Mouse (Mus musculus) heart, adult 11 months (tissue): ENCODE results near the gene A630073D07Rik.
"Not testable (repeated sequence)": the region's sequence is repeated elsewhere in the genome, so short reads cannot be mapped to it uniquely, and the experiment has no call there.

Experiments used
- DNase-seq: peaks from one replicate; pipeline ENCODE4 v3.0.0; 2022

Gene A630073D07Rik

DNA sequence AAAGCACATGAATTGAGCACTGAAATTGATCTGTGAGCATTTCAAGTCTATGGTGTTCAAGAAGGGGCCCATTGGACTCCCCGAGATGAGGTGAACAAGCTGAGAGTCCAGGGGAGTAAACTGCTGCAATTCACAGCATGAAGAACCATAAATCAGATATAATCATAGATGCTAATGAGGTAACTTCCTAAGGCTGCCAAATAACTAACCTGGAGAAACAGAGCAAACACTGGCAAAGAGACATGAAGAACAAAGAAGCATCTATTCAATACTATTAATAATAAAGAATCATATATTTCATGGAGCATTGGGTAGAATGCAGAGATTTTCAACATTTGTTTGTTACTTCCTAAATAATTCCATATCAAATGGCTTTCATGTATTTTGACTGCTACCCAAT lies at the start of gene A630073D07Rik:
Gene A630073D07Rik (minus strand): TSS at position 101 of the 400 bp plus-strand sequence.
- no peak for DNase-seq

DNA sequence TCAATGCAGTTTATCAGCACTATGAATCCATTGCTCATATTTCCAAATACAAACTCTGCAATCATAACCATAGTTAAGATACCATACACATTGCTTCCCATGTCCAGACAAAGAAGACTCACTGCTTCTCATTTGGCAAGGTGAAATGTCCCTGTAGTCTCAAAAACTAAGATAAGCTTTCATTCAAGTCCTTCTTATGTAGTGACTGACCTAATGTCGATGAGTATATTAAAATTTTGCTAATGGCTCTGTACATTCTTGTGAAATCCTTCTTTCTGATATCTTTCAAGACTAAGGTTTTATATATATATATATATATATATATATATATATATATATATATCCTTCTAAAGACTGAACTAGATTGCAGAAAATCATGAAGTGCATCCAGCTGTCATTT lies 49.6 kb upstream of the A630073D07Rik start, which contains the start of gene Tas2r121:
Gene Tas2r121 (minus strand): TSS at position 101 of the 400 bp plus-strand sequence.
- DNase-seq, result no peak

DNA sequence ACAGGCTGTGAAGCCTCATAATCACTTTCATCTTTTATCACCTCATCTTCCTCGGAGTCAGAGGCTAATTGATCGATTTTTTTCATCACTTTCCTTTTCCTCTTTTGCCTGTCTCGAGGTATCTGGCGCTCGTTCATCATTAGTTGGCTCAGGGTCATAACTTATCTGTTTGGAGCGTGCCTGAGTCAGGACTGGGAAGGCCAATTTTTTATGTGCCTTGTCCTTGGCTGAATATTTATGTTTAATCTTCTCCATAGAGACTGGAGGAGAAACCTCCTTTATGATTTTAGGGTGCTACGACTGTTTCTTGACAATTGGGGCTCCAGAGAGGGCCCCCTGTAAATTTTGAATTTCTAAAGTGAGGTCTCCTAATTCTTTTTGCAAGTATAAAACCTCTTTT lies 40.3 kb upstream of the A630073D07Rik start:
- not testable (repeated sequence) for DNase-seq

DNA sequence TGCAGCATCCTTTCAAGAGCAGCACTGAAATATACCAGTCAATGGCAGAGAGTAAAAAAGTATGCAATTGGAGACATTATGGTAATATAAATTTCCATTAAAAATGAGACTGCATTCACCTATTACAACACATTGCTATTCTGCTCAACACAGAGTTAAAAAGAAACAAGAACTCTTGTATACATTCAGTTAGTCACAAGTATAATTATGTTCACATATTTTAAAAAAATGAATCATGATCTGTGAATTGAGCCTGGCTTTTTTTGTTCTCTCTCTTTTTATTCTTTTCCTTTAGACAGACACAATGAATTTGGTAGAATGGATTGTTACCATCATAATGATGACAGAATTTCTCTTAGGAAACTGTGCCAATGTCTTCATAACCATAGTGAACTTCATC lies 5.3 kb upstream of the A630073D07Rik start, which contains the start of gene Tas2r120:
Gene Tas2r120 (plus strand): TSS at position 301 of the 400 bp plus-strand sequence.
- no peak for DNase-seq

DNA sequence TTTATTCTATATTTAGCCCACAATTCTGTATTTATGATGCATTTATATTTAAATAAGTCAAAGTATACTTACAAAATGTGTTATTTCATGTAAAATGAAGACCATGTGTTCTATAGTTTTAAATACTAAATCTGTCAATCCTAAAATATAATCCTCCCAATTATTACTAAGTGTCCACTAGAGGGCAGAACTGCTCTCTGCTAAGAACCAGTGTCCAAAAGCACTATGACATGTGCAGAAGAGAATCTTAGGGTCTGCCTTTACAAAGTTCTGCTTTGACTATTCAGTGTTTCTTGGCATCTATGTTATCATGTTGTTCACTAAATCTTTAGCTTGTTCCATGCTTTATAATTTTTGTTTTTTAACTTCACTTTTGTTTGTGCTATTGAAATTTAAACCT lies 1.9 kb downstream of the A630073D07Rik start:
- DNase-seq, result no peak

DNA sequence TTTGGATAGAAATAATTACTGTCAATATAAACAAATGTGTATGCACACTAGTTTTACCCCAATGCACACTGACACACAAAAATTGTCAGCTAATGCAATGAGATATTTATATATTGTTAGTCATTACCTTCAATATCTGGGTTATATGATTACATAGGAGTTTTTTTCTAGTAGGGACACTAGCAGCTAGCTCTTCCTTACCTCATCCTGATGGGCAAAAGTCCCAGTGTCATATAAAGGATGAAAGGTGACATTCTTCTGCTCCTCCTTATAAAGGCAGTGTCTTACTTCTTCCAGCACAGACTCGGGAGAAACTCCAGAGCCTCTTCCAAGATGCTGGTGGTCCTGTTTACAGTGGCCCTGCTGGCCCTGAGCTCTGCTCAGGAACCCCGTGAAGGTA lies 55.7 kb downstream of the A630073D07Rik start, which contains the start of gene Prp2:
Gene Prp2 (plus strand): TSS at position 301 of the 400 bp plus-strand sequence.
- DNase-seq, result not testable (repeated sequence)
